Mouse (Mus musculus) v-Abl transformed pro-B cells (cell line): Measurements from ENCODE around the gene Zdbf2.
"Not testable (repeated sequence)": the region's sequence is repeated elsewhere in the genome, so short reads cannot be mapped to it uniquely, and the experiment has no call there.

Experiments
- in situ Hi-C, 2 experiments: fragments of 400-800 bp; cut with MboI; formaldehyde crosslinking; loops; one replicate each; pipeline ENCODE4 v1.15.1; 2025; ENCODE audit not compliant: unreplicated experiment in 2 of 2

Zdbf2 gene

GRCm38 (mm10) chr1:63261041-63261590, 11.9 kb upstream of the Zdbf2 start:
- in situ Hi-C loops: no loop called here

- in situ Hi-C loops: no loop called here
These were observed 9.4 kb upstream of the Zdbf2 start for GRCm38 (mm10) chr1:63263671-63264070.

- in situ Hi-C loops: no loop called here
These were observed 7.6 kb upstream of the Zdbf2 start for GRCm38 (mm10) chr1:63265461-63265860.

- in situ Hi-C loops: no loop called here
These were observed 6.9 kb upstream of the Zdbf2 start for GRCm38 (mm10) chr1:63266121-63266520.

- in situ Hi-C loops: no loop called here
These were observed 6.3 kb upstream of the Zdbf2 start for GRCm38 (mm10) chr1:63266716-63267115.

- in situ Hi-C loops: no loop called here
These were observed 865 bp upstream of the Zdbf2 start for GRCm38 (mm10) chr1:63272125-63272675.

- in situ Hi-C loops: no loop called here
These were observed 380 bp downstream of the Zdbf2 start for GRCm38 (mm10) chr1:63273339-63273951.

GRCm38 (mm10) chr1:63274046-63274730, 1.1 kb downstream of the Zdbf2 start:
- in situ Hi-C loops: no loop called here

- in situ Hi-C loops: no loop called here
These were observed 5.0 kb downstream of the Zdbf2 start for GRCm38 (mm10) chr1:63278106-63278505.

GRCm38 (mm10) chr1:63293965-63294364, 20.9 kb downstream of the Zdbf2 start:
- in situ Hi-C loops: no loop called here

- in situ Hi-C loops: no loop called here
These were observed 36.6 kb downstream of the Zdbf2 start for GRCm38 (mm10) chr1:63309661-63310060.

- in situ Hi-C loops: not testable (repeated sequence)
These were observed 50.6 kb downstream of the Zdbf2 start for GRCm38 (mm10) chr1:63323565-63324132.
